Mouse (Mus musculus) CD4-positive naive resting alpha-beta T cell, adult 76 days (primary cell): ENCODE data around the gene Hlx. TPM values are rescaled to one million over a fixed set of nuclear protein-coding genes. Genes with fewer than 3 reads are reported as not detected.

Experiments
- total RNA-seq: library from RNA; stranded (reverse); gene quantifications from one replicate; pipeline ENCODE4 v1.2.4, GENCODE M21; 2023

Gene Hlx
- 1.8 TPM for total RNA-seq

GRCm38 (mm10) chr1:184732556-184733049, at the start of gene Hlx:
Gene Hlx, minus strand, starts transcription at chr1:184732619.

Other genes with a start within 250 kb of the Hlx start
- not detected for gene Marc1, start 78.7 kb upstream of the Hlx start, total RNA-seq
- gene Marc2, start 113.8 kb upstream of the Hlx start, total RNA-seq, result 139 TPM
- not detected for gene C130074G19Rik, start 150.6 kb upstream of the Hlx start, total RNA-seq